Mouse (Mus musculus) CD8-positive naive resting alpha-beta T cell, adult 2 months (primary cell): ENCODE results near the gene Sdha.
A peak's percentile ranks its signal among the peaks of the same experiment; 100 is the strongest.

Experiments
- DNase-seq, 2 experiments: peaks; one replicate each; pipeline ENCODE4 v3.0.0; 2022; ENCODE audit warnings: low read depth in 2 of 2, low spot score in 2 of 2

Sdha gene

DNA sequence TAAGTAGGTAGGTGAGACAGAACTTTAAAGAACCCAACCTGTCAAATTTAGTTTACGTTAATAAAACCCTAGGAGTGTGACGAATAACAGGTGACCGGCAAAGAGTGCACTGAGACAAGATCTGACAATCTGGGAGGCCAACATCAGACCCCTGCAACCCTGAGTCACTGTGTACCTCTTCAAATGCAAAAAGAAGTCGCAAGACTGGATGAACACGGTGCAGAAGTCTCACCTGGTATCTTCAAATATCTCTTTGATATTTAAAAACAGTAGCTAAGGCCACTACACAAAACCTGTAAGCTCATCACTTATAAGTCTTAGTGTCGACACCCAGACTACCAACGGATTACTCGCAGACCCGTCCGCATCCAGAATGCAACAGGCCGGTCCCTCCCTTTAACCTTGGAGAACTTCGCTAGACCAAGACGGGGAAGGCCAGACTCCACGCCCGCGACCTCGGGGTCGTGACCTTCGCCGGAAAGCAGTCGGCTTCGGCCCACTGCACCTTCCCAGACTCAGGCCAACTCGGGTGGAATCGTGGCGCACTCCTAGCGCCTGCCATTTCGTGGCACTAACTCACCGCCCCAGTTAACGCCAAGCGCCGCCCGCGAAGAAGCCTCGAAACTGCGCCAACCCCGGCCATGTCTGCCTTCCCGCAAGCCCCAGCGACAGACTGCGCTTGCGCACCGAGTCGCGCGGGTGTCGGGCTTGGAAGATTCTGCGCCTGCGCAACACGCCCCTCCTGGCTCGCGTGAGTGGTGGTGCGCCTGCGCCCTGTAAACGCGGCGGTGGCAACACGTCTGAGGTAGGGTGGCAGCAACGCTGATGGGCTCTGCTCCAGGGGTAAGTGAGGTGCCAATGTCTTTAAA lies at the start of gene Sdha, which contains the start of gene Ccdc127:
TSS of gene Sdha (minus strand) at position 715 of the 869 bp plus-strand sequence.
TSS of gene Ccdc127 (plus strand) at position 744 of the 869 bp plus-strand sequence.
- DNase-seq: peak; percentile 93

DNA sequence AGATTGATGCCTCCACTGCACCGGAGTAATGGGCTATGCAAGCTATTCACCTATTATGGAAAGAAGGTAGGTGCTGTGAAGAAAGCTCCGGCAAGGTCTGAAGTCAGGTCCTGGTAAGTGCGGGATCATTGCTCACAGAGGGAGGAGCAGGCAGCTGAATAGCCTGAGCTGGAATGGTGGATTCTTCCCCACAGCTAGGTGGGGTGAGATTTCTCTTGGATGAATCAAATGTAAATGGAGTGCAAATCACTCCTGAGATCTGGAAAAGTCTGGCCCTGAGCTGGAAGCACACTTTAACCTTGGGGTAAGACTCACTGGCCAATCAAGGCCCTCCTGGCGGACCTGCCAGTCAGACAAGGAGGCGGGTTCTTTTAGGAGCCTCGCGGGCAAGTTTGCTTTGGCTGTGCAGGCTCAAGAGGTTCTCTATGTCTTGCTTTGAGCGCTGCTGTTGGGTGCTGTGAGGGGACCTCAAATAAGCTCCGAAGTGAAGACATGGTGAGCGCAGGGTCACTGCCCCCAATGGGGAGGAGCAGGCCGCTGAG lies 49.3 kb upstream of the Sdha start, which contains the start of gene Ftl1-ps1:
TSS of gene Ftl1-ps1 (plus strand) at position 397 of the 542 bp plus-strand sequence.
- no peak for DNase-seq

DNA sequence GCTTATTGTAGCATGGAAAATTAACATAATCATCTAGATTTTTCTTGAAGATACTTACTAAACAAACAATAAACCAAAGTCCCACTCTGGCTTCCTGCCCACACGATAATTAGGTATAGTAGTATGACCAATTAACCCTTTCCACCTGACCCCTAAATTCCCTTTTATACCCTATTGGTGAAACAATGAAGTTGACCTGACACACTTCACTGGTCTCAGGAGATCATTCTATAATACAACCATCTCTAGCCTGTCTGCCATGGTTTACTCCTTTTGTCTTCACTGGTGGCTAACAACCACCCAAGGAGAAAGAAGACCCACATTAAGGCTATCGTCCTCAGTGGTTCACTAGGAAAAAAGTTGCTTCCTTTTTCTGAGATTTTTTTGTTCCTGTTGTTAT lies 41.1 kb upstream of the Sdha start:
- no peak for DNase-seq

DNA sequence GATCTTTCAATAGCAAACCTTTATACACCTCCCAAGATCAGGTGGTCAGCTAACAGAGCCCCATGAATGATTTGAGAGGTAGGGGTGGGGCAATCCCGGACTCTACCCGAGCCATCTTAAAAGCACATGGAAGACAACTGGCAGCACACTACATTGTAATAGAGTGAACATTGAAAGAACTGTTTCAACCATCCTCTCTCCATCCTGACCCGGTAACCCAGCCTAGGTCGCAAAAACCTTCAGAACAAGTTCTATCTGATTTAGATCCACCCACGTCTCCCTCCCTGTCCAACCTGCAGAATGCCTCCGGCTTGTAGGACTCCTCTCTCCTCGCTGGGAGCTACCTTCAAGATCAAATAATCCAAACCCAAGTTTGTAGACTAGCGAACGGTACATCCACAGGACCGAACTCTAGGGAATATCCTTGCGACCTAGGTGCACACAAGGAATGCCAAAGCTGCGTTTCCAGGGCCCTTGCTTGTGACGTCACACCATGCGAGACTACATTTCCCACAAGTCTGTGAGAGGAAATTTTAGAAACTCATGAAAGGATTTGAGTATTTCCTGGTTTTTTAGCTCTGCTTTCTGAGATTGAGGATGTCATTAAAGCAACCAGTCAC lies 40.4 kb upstream of the Sdha start, which contains the start of gene Zfp72:
TSS of gene Zfp72 (minus strand) at position 466 of the 620 bp plus-strand sequence.
- DNase-seq: peak; percentile 43 to 61

DNA sequence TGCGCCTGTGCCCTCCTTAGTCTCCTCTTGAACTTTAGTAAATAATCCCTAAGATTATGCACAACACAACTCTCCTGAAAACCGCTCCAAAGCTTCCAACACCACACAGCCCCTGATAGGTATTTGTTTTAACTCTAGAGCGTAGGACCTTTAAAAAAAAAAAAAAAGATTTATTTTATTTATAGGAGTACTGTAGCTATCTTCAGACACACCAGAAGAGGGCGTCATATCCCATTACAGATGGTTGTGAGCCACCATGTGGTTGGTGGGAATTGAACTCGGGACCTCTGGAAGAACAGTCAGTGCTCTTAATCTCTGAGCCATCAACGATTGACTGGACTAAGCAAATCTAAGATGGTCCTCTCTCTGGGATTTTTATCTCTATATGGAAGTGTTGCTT lies 39.6 kb upstream of the Sdha start:
- no peak for DNase-seq

DNA sequence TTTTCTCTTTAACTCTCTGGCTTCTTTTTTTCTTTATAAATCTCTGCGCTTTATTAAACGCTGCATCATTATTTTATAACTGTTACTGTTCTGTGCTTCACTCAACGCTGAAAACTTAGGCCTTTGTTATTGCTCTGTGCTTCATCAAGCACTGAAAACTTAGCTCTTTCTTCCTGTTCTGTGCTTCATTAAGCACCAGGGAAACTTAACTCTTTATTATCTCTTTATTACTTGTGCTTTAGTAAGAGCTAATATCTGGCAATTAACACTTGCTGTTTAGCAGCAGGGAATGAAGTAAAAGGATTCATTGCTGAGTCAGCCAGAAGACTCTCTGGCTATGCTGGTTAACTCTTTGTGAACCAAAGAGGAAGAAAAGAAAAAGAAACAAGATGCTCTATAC lies 32.2 kb upstream of the Sdha start:
- no peak for DNase-seq

DNA sequence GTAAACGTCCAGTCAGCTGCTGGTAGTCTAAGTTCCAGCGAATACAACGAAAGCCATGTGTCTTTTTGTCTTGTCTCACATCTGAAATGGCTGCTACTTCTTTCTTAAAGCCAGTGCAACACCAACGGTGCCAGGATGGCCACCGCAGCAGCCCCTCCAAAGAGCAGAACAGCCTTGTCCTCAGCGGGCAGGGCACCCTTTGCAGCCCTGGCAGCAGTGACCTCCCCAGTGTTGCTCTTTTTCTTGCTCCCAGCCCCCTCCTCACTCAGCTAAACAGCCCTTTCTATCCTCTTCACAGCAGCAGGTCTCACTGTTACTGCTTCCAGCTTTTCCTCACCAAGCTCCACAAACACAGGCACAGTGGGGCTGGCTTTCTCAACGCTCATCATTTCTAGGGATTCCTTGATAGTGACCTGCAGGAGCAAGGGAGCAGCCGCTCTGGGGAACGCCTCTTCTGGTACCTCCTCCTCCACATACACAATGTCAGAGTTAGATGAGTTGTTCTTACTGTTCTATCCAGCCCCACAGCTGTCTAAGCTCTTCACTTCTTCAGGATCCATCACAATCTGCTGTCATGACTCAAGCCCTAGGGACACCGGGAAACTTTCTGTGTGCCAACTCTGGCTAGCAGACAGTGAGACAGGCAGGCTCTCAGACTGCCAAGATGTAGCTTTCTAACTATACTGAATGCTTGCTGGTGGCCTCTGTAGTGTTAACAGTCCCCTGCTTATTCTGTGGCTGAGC lies 31.6 kb upstream of the Sdha start:
- no peak for DNase-seq

DNA sequence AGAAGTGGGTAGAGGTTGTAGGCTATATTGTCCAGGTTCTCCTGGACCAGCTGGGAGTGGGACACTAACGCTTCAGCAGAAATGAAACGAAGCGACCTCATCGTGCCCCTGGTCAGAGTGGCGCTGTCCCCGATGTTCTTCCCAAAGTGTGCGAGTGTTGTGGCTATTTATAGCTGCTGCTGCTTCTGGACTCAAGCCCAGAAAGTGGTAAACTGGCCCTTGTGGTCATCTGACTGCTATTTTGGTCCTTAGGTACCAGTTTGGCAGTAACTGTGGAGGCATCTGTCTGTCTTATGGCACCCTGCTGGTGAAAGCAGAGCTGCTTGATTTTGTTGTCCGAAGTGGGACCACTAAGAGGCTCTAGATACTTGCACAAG lies 13.8 kb upstream of the Sdha start, which contains the start of gene Lrrc14b:
TSS of gene Lrrc14b (minus strand) at position 147 of the 377 bp plus-strand sequence.
- DNase-seq: no peak

DNA sequence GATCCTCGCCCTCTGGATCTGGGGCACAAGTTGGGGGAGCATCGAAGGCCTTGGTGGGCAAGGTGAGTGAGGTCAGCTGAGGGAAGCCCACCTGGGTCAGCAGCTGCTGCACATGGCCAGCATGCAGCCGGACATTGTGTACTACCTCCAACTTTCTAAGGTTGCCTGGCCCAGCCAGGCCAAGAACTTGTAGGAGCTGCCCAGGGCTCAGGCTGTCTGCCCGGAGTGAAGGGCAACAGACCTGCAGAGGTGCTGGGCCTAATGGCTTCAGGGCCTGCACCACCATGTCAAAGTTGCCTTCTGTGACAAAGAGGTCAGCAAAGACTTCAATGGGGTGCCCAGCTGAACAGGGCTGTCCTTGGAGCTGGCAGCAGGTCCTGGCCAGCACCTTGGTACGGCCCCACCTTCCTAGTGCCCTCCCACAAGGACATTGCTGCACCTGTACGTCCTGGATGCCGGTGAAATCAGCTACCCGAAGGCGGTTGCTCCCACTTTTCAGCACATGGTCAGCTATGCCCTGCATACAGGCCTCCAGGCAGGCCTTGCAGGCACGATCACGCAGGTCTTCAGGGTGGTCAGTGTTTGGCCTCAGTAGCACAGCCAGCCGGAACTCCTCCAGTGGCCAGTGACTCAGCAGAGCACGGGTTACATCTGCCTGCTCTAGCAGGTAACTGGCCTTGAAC lies 13.2 kb upstream of the Sdha start:
- DNase-seq: no peak

DNA sequence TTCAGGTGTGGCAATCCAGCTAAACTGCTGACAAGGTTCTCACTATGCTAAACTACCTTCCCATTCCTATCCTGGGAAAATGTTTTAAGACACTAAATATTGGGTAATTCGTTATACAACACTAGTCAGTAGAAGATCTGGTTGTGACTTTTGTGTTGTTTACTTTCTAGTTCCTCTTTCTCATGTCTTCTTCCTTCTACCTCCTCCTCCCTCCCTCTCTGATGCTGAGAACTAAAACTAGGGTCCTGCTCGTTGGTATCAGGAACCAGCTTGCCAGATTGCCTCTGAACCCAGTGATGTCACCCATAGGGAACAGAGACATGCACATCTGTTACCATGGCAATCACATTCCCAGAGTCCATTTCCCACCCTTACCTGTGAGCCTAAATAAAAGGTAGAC lies 12.1 kb upstream of the Sdha start:
- DNase-seq: no peak

DNA sequence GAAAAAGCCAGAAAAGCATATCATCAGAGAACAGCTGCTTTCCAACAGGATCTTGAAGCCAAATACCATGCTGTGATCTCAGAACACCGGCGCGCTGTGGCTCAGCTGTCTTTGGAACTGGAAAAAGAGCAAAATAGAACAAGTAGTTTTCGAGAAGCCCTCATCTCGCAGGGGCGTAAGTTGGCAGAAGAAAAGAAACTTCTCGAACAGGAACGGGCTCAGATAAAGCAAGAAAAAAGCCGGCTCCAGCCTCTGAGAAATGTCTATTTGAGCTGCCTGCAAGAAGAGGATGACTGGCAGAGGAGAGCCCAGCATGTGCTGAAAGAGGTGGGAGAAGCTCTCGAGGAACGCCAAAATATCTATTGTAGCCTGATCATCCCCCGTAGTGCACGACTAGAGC lies 6.4 kb upstream of the Sdha start:
- DNase-seq: no peak

DNA sequence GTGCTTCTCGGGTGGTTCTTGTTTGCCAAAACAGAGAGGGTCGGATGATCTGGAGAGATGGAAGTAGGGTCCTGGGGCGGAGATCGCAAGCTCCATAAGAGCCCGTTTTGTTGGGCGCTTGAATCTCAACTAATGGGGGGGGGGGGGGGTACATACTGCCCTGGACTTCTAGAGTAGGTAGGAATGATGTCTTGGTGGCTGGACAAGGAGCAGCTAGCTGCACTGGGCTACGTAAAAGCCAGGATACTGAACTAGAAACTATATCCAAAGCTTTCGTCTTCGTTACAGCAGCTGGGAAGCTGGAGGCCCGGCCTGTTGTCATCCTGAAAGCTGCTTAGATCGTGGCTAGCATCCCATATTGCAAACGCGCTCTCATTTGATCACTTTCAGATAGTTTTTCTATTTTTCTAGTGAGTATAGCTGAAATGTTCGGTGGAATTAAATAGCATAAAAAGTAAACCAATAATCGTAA lies 391 bp upstream of the Sdha start:
- DNase-seq: no peak

DNA sequence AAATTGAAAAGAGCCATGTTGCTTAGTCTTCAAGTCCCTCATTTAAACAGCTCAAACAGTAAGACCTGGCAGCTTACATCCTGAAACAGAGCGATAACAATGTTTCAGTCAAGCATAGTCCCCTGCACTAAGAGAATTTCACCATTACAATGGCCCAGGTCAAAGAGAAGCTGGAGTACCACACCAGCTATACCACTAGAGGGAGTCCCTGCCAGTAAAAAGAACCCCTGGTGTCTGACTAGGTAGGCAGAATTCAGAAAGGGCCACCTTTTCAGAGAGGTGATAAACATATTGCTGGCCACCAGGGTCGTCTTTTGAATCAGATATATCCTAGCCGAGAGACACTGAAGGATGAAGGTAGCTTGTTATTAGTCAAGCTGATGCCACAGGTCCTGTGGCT lies 9.0 kb downstream of the Sdha start:
- peak; percentile 46 to 69 for DNase-seq

DNA sequence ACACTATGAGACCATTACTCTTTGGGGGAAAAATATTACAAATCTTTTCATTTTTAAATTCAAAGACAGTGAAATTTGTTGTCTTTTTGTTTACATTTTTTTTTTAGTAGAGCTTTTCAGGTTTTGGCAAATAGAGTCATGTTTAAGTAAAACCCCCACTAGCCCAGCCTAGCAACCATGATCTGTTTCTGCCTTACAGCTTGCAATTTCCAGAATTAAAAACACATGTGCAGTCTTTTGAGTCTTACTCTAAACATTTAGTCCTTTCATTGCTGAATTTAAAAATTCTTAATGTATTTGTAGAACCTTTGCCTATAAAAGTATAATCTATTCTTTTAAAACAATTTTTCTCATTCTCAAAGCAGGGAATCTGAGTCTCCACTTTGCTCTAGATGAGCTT lies 20.8 kb downstream of the Sdha start:
- DNase-seq: no peak

DNA sequence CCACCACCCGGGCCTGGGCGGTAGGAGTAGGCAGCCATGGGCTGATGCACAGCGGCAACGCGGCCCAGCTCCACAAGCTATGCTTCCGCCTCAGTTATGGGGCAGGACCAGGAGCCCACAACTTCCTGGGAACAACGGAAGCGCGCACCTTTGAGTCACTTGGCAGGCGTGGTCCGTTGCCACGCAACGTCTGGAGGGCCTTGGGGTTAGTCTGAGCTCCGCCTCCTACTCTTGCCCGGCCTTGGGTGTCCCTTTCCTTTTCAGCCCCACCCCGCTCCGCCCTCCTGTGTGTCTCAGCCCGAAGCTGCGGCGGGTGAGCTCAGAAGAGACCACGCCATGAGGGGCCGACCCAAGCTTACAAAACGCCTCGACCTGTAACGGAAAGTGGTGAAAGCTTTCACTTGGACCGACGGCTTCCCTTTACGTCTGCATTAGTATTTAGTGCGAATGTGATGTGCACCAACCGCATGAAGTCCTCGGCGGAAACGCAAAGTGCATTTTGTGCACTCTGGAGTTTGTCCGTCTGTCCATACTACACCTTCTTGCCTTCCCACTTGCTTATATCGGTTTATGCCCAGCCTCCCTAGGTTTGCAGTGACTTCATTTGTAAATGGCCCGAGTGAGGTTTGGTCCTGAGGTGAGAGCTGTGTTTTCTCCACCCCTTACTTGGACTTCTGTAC lies 32.8 kb downstream of the Sdha start, which contains the start of gene Pdcd6:
TSS of gene Pdcd6 (minus strand) at position 411 of the 680 bp plus-strand sequence.
- DNase-seq: peak; percentile 89

DNA sequence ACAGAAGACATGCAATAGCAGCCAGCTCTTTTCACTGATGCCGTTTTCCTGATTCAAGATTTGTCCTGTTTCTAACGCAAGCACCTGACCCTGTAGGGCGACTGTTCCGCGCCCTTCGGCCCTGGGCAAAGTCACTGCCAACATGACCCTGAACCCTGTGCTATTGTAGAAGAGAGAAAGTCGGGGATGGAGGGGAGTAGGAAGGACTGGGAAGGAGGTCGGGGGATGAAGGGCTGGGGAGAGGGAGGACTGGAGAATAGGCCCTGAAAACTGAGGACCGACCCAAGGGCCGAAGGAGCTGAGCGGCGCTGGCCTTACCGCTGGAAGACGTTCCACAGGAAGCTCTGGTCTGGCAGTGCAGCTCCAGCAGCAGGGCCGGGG lies 33.3 kb downstream of the Sdha start:
- DNase-seq: peak in 1 of 2 experiments; percentile 1

DNA sequence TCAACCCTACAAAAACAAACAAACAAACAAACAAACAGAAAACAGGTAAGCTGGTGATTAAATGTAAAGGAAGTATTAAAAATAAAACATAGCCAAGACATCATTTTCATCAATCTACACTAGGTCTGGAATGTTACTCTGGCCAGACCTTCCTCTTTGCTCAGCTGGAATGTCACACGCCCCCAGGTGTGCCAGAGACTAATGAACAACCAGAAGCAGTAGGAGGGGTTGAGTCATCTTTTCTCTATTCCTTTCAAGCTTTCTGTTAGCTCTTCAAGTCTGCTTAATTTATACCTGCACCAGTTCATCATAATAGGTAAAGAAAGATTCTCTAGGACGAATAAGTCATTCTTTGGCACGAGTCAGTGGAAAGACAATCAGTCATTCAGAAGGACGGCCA lies 33.7 kb downstream of the Sdha start:
- no peak for DNase-seq

DNA sequence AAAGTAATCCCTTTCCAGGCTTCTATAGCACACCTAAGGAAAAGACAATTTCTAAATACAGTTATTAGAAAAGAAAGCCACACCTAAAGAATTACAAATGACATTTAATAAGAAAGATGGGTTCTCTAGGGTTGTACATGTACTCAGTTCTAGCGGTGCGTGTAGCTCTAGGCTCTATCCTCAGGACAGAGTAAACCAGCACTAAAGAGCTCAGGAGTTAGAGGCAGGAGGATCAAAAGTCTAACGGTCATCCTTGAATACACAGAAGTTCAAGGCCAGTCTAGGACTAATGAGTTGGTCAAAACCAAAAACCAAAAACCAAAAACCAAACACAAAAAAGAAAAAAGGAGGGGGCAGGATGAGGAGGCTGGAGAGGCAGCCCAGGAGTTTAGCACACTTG lies 35.5 kb downstream of the Sdha start:
- no peak for DNase-seq

DNA sequence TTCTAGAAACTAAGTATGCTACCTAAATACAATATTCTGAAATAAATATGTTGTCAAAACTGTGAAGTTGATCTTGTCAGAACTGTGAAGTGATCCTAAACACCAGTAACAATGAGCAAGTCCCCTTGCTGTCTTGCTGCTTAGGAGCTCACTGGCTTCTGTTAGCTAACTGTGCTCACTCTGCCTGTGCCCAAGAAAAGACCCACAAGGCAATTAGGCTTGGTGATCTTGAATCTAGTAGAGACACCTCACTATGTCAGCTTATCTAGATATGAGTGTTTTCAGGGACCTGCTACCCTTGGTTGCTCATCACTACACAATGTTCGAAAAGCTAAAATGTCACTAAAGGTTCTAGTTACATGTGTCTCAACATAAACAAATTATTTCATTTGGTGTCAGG lies 44.3 kb downstream of the Sdha start:
- no peak for DNase-seq

DNA sequence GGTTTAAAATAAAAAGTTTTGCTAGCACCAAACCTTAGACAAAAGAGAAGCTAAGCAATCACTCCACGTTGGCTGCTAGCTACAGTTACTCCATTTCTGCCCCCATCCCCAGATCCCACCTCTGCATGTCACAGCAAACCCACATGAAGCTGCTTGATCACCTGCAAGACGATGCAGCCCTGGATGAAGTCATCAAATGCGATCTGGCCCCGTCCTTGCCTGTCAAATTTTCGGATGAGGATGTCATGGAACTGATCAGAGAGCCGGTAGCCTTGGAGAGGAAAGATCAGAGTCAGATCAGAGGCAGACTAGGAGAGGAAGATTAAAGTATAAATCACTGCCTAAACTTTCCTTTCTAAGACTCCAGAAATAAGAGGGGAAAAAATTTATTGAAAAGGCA lies 44.7 kb downstream of the Sdha start:
- no peak for DNase-seq
